Mouse (Mus musculus) G1E (cell line): ENCODE data around the gene Tuba8.

ENCODE experiments used
- CTCF ChIP-seq: IDR thresholded peaks from 2 replicates; pipeline ENCODE4 v1.5.1; 2012; ENCODE audit warnings: low read depth, low read length, inconsistent platforms, mixed read lengths
- GATA1 ChIP-seq: IDR thresholded peaks from 2 replicates; pipeline ENCODE4 v1.6.1; 2012; ENCODE audit warnings: borderline replicate concordance, low read length, inconsistent platforms, mixed read lengths
- GATA2 ChIP-seq: IDR thresholded peaks from 2 replicates; pipeline ENCODE4 v1.6.1; 2012; ENCODE audit warnings: low read depth, low read length, inconsistent platforms, borderline replicate concordance

DNA sequence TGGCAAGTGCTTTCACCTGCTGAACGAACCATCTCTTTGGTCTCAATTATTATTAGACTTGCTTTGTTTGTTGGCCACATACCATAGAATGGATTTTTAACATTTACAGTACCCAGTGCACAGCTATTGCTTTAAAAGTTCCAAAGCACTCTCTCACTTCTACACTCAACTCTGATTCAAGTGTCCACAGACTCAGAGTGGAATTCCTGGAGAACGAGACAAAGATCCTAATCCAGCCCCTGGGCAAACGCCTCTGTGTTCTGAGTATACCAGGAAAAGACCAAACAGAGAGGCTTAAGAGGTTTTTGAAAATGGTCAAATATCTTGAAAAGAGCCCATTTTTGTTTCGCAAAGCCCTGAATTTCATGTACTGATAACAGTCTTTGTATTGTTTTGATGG, 2.5 kb downstream of the Tuba8 start:
- no peak for TF ChIP-seq CTCF
- TF ChIP-seq GATA1 = no peak
- no peak for TF ChIP-seq GATA2
